Mouse (Mus musculus): ENCODE data around the gene Trip6. TPM values are rescaled to one million over a fixed set of nuclear protein-coding genes. Genes with fewer than 3 reads are reported as not detected.

Trip6 gene
- total and polyA plus RNA-seq, 3 experiments = 0.86 to 3.9 (median 1.8) TPM

DNA sequence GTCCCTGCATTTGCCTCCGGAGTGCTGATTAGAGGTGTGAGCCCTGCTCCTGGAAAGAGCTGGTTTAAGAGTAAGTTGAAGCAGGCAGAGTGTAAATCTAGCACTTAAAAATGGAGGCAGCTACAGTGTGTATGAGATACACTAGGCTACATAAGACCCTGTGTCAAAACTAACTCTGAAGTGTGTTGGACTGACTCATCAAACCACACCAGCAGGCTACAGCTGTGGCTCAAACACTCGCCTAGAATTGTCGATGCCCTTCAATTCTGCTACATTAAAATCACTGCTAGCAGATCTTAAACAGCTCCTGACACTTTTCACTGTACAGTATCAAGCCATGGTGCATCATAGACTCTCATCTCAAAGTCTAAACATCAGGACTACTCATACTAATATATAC, 10.0 kb downstream of the Trip6 start:
- peaks cover 6% of the 10 kb centered on the region for H3K9me3 ChIP-seq (replicated peaks; ENCODE audit: low read length)
- no peak overlapping the region for H3K9ac ChIP-seq (ENCODE audit: insufficient read depth, low read depth)
- TF ChIP-seq ZMIZ1 (IDR thresholded peaks at IDR 0.05; ENCODE audit: low read depth, low read length) = no peak
- no peak for TF ChIP-seq USF1 (IDR thresholded peaks at IDR 0.05; ENCODE audit: low read depth, low read length)
- no peak for TF ChIP-seq MEF2A (IDR thresholded peaks at IDR 0.05; ENCODE audit: borderline replicate concordance, low read depth, low read length)
- no peak overlapping the region for H3K27ac ChIP-seq (ENCODE audit: insufficient read depth, low read depth)
- dilution Hi-C loops (cut with MboI; ENCODE audit: extremely low pct_ligation_motif_present, extremely low pct_unique_long_range_greater_than_20kb, low sequenced_read_pairs) (no loop called here), in situ Hi-C loops (cut with MboI; ENCODE audit: low pct_ligation_motif_present, low pct_unique_long_range_greater_than_20kb, low sequenced_read_pairs) (no loop called here)
- H3K4me3 ChIP-seq (replicated peaks in 1 of 3; ENCODE audit: low read depth in 2 of 3, low read length in 2 of 3, poor library complexity in 1 of 3) = no peak overlapping the region
- peak overlapping the region; percentile 93; the same call in 1 of the 2 replicates for H3K4me2 ChIP-seq (ENCODE audit: insufficient read depth, low read depth, poor library complexity, severe bottlenecking)
- H3K4me1 ChIP-seq (ENCODE audit: control insufficient read depth in 1 of 2, insufficient read depth in 2 of 2) = peaks cover 4 to 35% of the 10 kb centered on the region in 2 experiments; a peak in 3 of 4 replicates
- DNase-seq (ENCODE audit: extremely low read depth) = no peak
- H3K36me3 ChIP-seq (replicated peaks in 1 of 2; ENCODE audit: control insufficient read depth in 1 of 2, insufficient read depth in 1 of 2, low read length in 1 of 2) = peaks cover 47 to 70% of the 10 kb centered on the region in 2 experiments
- H3K27me3 ChIP-seq (replicated peaks) = no peaks in the 10 kb centered on the region
- peaks cover 57% of the 10 kb centered on the region for H3K79me2 ChIP-seq (replicated peaks; ENCODE audit: control insufficient read depth, extremely low read depth, insufficient read depth, poor library complexity, severe bottlenecking)

GRCm38 (mm10) chr5:137303609-137304008, 10.6 kb downstream of the Trip6 start:
- no peak overlapping the region for H3K4me2 ChIP-seq (ENCODE audit: insufficient read depth, low read depth, poor library complexity, severe bottlenecking)

DNA sequence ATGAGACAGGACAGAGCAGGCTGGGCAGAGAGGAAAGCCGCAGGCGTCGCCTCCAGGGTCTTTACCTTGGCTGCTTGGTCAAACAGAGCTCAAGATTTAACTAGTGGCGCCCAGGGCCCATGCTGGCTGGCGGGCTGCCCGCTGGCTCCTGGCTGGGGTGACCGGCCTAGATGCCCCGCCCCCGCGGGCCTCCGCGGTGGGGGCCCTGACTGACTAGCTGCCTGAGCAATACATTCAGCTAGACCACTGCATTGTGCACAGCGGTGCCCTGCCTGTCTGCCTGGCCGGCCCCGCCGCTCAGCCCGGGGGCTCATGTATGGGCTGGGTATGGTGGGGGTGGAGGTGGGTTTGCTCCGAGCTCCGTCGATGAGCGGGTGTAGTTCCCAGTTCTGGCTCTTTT, 13.0 kb downstream of the Trip6 start:
- Histone ChIP-seq H3K9ac (ENCODE audit: insufficient read depth, low read depth) (no peak overlapping the region), H3K79me2 (replicated peaks; ENCODE audit: control insufficient read depth, extremely low read depth, insufficient read depth, poor library complexity, severe bottlenecking) (peaks cover 42% of the 10 kb centered on the region), H3K36me3 (replicated peaks in 1 of 2; ENCODE audit: control insufficient read depth in 1 of 2, insufficient read depth in 1 of 2, low read length in 1 of 2) (peaks cover 76 to 91% of the 10 kb centered on the region in 2 experiments), H3K4me3 (replicated peaks in 1 of 3; ENCODE audit: low read depth in 2 of 3, low read length in 2 of 3, poor library complexity in 1 of 3) (no peak overlapping the region), H3K4me2 (ENCODE audit: insufficient read depth, low read depth, poor library complexity, severe bottlenecking) (no peak overlapping the region), H3K9me3 (replicated peaks; ENCODE audit: low read length) (no peaks in the 10 kb centered on the region), H3K27ac (ENCODE audit: insufficient read depth, low read depth) (no peak overlapping the region), H3K4me1 (ENCODE audit: control insufficient read depth in 1 of 2, insufficient read depth in 2 of 2) (peaks cover 4 to 27% of the 10 kb centered on the region in 2 experiments; a peak in 2 of 4 replicates), H3K27me3 (replicated peaks) (no peaks in the 10 kb centered on the region)
- no peak for DNase-seq (ENCODE audit: extremely low read depth)
- dilution Hi-C loops (cut with MboI; ENCODE audit: extremely low pct_ligation_motif_present, extremely low pct_unique_long_range_greater_than_20kb, low sequenced_read_pairs) (no loop called here), in situ Hi-C loops (cut with MboI; ENCODE audit: low pct_ligation_motif_present, low pct_unique_long_range_greater_than_20kb, low sequenced_read_pairs) (no loop called here)
- TF ChIP-seq NRF1 (IDR thresholded peaks at IDR 0.05; ENCODE audit: low read depth, low read length) (no peak), CHD1 (IDR thresholded peaks at IDR 0.05; ENCODE audit: low read depth, low read length) (no peak), ZNF384 (IDR thresholded peaks at IDR 0.05; ENCODE audit: low read depth, low read length) (no peak), EP300 (IDR thresholded peaks at IDR 0.05; ENCODE audit: low read length) (no peak), MYC (IDR thresholded peaks at IDR 0.05; ENCODE audit: low read depth, low read length) (no peak), ZC3H11A (IDR thresholded peaks at IDR 0.05; ENCODE audit: low read depth, low read length) (no peak), JUND (conservative IDR thresholded peaks at IDR 0.05; ENCODE audit: low read depth, low read length) (no peak), CTCF (conservative IDR thresholded peaks at IDR 0.05 in 1 of 2, IDR thresholded peaks at IDR 0.05 in 1 of 2; ENCODE audit: low read depth in 2 of 2, low read length in 2 of 2) (no peak), ELF1 (IDR thresholded peaks at IDR 0.05; ENCODE audit: low read depth, low read length) (no peak), MEF2A (IDR thresholded peaks at IDR 0.05; ENCODE audit: borderline replicate concordance, low read depth, low read length) (no peak), USF2 (conservative IDR thresholded peaks at IDR 0.05; ENCODE audit: low read depth, low read length) (no peak), GABPA (IDR thresholded peaks at IDR 0.05; ENCODE audit: insufficient replicate concordance, low read depth, low read length) (no peak), RCOR1 (conservative IDR thresholded peaks at IDR 0.05; ENCODE audit: low read depth, low read length) (no peak), ZMIZ1 (IDR thresholded peaks at IDR 0.05; ENCODE audit: low read depth, low read length) (no peak), JUN (IDR thresholded peaks at IDR 0.05; ENCODE audit: insufficient read depth, low read depth, low read length) (no peak), IRF4 (IDR thresholded peaks at IDR 0.05; ENCODE audit: low read depth, low read length) (no peak), MAZ (IDR thresholded peaks at IDR 0.05; ENCODE audit: low read depth, low read length) (no peak), E2F4 (IDR thresholded peaks at IDR 0.05; ENCODE audit: insufficient replicate concordance, low read depth, low read length) (no peak)

More at GRCm38 (mm10) chr5:137303609-137304008, 10.6 kb downstream of the Trip6 start:
- Histone ChIP-seq H3K9ac (ENCODE audit: insufficient read depth, low read depth) (no peak overlapping the region), H3K36me3 (replicated peaks in 1 of 2; ENCODE audit: control insufficient read depth in 1 of 2, insufficient read depth in 1 of 2, low read length in 1 of 2) (peaks cover 53 to 70% of the 10 kb centered on the region in 2 experiments), H3K79me2 (replicated peaks; ENCODE audit: control insufficient read depth, extremely low read depth, insufficient read depth, poor library complexity, severe bottlenecking) (peaks cover 57% of the 10 kb centered on the region), H3K9me3 (replicated peaks; ENCODE audit: low read length) (peaks cover 3% of the 10 kb centered on the region), H3K27ac (ENCODE audit: insufficient read depth, low read depth) (no peak overlapping the region), H3K27me3 (replicated peaks) (no peaks in the 10 kb centered on the region), H3K4me3 (replicated peaks in 1 of 3; ENCODE audit: low read depth in 2 of 3, low read length in 2 of 3, poor library complexity in 1 of 3) (no peak overlapping the region), H3K4me1 (ENCODE audit: control insufficient read depth in 1 of 2, insufficient read depth in 2 of 2) (peaks cover 4 to 30% of the 10 kb centered on the region in 2 experiments; a peak in 2 of 4 replicates)
- dilution Hi-C loops (cut with MboI; ENCODE audit: extremely low pct_ligation_motif_present, extremely low pct_unique_long_range_greater_than_20kb, low sequenced_read_pairs) (no loop called here), in situ Hi-C loops (cut with MboI; ENCODE audit: low pct_ligation_motif_present, low pct_unique_long_range_greater_than_20kb, low sequenced_read_pairs) (no loop called here)
- DNase-seq (ENCODE audit: extremely low read depth) = no peak
- no peak for TF ChIP-seq E2F4 (IDR thresholded peaks at IDR 0.05; ENCODE audit: insufficient replicate concordance, low read depth, low read length)
- no peak for TF ChIP-seq JUN (IDR thresholded peaks at IDR 0.05; ENCODE audit: insufficient read depth, low read depth, low read length)
